Mouse (Mus musculus) embryo, embryonic 9.5 days (tissue): ENCODE results near the gene Actg1.

Experiments
- DNase-seq: peaks from one replicate; pipeline ENCODE4 v3.0.0-alpha.2; 2017; ENCODE audit errors: extremely low spot score

The Actg1 gene

DNA sequence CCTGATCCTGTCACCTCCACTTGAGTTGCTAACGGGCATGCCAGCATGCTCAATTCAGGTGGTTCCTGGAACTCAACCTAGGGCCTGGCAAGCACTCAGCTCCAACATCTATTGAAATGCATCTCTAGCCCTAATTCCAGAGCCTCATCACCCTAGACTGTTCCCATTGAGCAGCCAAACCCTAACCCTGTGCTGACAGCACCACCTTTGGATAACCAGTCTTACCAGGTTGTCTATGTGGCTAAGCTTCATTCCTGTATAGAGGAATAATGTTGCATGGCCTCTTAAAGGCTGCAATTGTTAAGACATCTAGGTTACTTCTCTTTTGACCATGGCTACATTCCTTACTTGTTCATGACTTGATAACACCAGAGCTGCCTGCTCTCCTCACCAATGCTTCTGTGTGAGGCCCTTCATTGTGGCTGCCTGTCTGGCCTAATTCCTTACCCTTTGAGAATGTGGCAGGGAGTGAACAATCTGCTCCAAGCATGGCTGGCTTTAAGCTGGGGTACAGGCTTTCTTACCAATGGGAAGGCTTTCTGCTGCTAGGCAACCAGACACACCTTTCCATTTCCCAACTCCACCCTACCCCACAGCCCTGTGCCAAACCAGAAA is 3.2 kb downstream of the Actg1 start:
- DNase-seq: peak; percentile 68

DNA sequence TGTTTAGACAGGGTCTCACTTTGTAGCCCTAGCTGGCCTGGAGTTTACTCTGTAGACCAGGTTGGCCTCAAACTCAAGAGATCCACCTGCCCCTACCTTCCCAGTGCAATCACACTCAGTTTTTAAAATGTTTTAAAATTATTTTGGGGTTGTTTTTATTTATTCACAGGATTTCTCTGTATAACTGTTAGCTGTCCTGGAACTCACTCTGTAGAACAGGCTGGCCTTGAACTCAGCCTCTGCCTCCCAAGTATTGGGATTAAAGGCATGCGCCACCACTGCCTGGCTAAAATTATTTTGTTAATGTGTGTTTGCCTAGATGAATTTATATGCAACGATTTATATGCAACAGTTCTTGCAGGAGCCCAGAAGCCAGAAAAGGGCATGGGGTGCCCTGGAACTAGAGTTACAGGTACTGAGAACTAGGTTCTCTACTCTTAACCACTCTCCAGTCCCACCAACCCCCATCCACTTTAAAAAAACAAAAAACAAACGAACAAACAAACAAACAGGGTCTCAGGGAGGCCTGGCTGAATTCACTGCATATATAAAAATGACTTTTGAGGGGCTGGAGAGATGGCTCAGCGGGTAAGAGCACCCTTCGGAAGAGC is 3.9 kb downstream of the Actg1 start:
- peak; percentile 54 for DNase-seq

- peak; percentile 62 for DNase-seq
These were observed 4.6 kb downstream of the Actg1 start for GRCm38 (mm10) chr11:120343519-120344309.

GRCm38 (mm10) chr11:120342656-120343160 is 5.6 kb downstream of the Actg1 start:
- no peak for DNase-seq

GRCm38 (mm10) chr11:120341661-120342060 is 6.7 kb downstream of the Actg1 start:
- DNase-seq: no peak

DNA sequence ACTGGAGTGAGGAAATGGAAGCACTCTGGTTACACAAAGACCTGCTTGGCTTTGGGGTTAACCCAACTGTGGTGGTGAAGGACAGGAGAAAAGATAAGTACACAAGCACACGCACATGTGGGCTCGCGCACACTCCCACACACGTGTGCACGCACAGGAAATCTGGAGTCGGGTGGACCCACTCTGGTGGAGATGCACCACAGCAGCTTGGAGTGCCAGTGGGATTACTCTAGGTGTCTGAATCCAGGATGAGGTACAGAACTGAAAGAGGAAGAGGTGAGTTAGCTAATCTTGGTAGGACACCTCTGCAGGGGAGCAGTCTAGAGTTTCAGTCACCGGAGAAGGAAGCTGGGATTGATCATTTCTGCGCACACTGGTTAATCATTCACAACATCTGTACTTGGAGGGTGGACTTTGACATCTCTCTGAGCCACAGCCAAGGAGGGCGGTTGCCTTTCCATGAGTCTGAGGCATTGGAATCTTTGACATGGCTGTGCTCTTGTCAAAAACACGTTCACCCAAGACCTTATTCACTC is 8.3 kb downstream of the Actg1 start:
- no peak for DNase-seq

DNA sequence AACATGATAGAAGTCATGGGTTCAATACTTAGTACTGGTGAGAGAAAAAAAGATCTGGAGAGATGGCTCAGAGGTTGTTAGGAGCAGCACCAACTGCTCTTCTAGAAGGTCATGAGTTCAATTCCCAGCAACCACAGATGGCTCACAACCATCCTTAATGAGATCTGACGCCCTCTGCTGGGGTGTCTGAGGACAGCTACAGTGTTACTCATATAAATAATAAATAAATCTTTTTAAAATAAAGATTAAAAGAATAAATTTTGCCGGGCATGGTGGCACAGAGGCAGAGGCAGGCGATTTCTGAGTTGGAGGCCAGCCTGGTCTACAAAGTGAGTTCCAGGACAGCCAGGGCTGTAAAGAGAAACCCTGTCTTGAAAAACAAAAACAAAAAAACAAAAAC is 9.6 kb downstream of the Actg1 start:
- no peak for DNase-seq

- no peak for DNase-seq
These were observed 10.9 kb downstream of the Actg1 start for GRCm38 (mm10) chr11:120337447-120337846.

- DNase-seq: no peak
These were observed 12.8 kb downstream of the Actg1 start for GRCm38 (mm10) chr11:120335431-120336021.

DNA sequence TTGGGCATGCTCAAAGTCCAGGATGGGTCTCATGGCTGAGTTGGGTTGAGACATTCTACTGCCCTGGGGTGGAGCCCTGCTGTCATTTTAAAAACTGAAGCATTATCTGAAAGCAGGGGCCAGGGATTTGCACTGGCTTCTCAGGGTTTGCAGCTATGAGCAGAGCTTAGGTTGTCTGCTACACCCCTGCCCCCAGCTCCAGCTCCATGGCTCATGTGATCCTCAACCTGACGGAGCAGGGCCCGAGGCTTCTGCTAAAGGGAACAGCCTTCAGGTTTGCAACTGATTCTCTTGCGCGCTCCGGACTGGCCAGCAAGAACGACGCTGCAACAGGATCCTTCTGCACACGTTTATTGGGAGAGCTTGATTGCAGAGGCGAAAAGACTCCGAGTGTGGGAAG is 28.2 kb downstream of the Actg1 start:
- DNase-seq: no peak

GRCm38 (mm10) chr11:120319310-120319709 is 29.0 kb downstream of the Actg1 start:
- no peak for DNase-seq

GRCm38 (mm10) chr11:120317456-120317855 is 30.9 kb downstream of the Actg1 start:
- DNase-seq: no peak

DNA sequence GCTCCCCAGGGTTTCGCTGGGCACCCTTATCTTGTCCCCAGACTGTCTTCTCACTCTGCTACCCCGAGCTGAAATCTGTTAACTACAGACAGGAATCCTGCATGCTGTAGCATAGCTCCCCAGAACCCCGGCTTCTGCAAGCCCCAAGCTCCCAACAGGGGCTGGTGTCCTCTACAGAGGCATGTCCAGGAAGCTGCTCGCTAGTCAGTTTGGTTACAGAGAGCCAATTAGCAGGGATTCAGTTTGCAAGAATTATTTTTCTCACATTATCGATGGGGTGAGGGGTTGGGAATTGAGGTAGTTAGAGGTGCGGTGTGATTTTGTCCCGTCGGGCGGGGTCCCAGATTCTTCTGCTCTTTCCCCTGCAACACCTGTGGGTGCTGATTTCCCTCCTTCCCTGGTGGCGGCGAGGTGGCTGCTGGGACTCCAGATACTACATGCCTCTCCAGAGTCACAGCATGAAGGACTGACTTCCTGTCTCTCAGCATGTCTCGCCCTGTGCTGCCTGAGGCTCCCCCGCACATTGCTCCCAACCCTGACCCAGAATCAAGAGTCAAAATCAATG is 31.6 kb downstream of the Actg1 start:
- no peak for DNase-seq

- DNase-seq: peak; percentile 93
These were observed 32.3 kb downstream of the Actg1 start for GRCm38 (mm10) chr11:120315832-120316689.

GRCm38 (mm10) chr11:120315416-120315761 is 33.0 kb downstream of the Actg1 start:
- no peak for DNase-seq

- DNase-seq: no peak
These were observed 33.5 kb downstream of the Actg1 start for GRCm38 (mm10) chr11:120314721-120315415.

DNA sequence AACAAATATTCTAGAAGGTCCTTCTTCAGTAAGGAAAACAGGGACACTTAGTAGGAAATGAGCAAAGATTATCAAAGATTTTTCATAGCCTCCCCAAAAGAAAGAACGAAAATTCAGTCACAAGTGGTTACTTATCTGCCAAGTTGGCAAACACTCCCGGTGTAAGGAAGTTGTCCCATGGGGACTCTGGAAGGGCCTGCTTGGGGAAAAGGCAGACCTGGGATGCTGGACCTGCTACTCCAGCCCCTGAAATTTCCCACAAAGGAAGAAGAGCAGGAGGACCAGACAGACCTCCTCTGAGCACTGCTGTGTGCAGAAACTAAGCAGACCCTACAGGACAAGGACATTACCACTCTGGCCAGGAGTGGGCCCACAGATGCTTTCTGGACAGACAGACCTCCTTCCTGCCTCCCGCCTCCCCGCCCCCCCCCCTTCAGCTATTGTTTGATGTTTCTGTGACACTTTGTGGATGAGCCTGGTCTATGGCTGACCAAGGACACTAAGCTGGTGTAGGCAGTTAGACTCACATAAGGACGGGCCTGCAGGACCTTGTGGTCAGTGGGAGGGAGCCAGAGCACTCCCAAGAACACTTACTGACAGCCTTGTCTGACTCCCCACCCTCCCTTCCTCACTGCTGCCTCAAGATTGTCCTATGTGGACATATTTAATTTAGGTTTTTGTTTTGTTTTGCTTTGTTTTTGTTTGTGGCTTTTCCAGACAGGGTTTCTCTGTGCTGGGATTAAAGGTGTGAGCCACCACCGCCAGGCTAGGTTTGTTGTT is 34.2 kb downstream of the Actg1 start:
- DNase-seq: no peak

- DNase-seq: no peak
These were observed 36.3 kb downstream of the Actg1 start for GRCm38 (mm10) chr11:120312069-120312468.

GRCm38 (mm10) chr11:120311561-120311960 is 36.8 kb downstream of the Actg1 start:
- DNase-seq: no peak
